Mouse (Mus musculus): ENCODE measurements around the gene Cdkn1b. TPM values are rescaled to one million over a fixed set of nuclear protein-coding genes. Genes with fewer than 3 reads are reported as not detected.
A peak's percentile ranks its signal among the peaks of the same experiment; 100 is the strongest.

Gene Cdkn1b
- polyA plus RNA-seq, 2 experiments = 18.8 to 29.8 TPM

DNA sequence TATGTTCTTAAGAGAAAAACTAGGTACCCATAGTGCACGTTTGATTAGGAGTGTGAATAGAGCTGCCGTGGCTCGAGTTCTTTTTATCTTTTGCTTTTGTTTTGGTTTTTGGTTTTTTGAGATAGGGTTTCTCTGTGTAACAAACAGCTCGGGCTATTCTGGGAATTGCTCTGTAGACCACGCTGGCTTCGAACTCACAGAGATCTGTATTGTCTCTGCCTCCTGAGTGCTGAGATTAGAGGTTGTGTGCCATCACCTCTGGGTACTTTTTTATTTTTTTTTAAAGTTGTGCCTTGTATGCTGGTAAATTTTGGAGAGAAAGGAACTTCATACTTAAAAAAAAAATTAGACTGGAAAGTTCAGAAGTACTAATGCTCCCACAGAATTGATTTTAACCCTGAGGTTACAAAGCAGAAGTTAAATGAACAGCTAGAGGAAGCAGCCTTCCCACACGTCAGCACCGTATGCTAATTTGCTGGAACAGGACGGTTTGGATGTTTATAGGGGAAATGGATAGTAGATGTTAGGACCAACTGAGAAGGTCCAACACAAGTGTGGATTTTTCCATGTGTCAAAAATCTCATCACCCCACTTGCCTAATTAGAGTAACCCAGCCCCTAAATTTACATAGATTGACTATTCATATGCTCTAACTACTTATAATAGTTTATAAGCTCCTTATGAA lies 2.5 kb downstream of the Cdkn1b start:
- Histone ChIP-seq H3K4me2 (replicated peaks; ENCODE audit: low read depth, low read length, severe bottlenecking) (peak overlapping the region; percentile 66), H3K4me3 (replicated peaks; ENCODE audit: low read length) (peak overlapping the region; percentile 84), H3K4me1 (ENCODE audit: control insufficient read depth, insufficient read depth, low read length) (peaks cover 28% of the 10 kb centered on the region), H3K9ac (ENCODE audit: low read depth, low read length, severe bottlenecking) (peak overlapping the region; percentile 87; the same call in 1 of the 2 replicates), H3K9me3 (ENCODE audit: control insufficient read depth, low read length) (no peaks in the 10 kb centered on the region), H3K27ac (replicated peaks; ENCODE audit: low read depth, low read length) (no peak overlapping the region), H3K36me3 (ENCODE audit: control insufficient read depth, insufficient read depth, low read length) (peaks cover 19% of the 10 kb centered on the region), H3K27me3 (ENCODE audit: control insufficient read depth, insufficient read depth, low read length) (no peaks in the 10 kb centered on the region)
- DNase-seq (ENCODE audit: low spot score) = no peak
- 59% methylated on average over 9 of the region's 9 CpGs for WGBS
- TF ChIP-seq POLR2A (IDR thresholded peaks at IDR 0.05; ENCODE audit: borderline replicate concordance, extremely low read depth, insufficient read depth, insufficient read length) = no peak
- no peak for ATAC-seq (ENCODE audit: low FRiP score, low read depth)

DNA sequence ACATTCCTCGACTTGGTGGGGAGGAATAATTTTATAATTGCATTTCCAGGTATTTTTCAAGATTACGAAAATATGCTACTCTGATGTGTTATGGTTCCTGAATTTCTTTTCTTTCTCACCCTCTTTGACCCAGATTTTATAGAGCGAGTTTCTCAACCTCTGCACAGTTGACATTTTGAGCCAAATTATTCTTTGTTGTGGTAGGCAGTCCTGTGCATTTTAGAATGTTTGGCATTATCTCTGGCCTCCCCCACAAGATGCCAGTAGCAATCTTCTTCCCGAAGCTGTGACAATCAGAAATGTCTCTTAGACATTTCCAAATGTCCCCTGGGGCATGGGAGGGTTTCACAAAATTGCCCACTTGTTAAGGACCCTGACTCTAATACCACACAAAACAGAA lies 3.5 kb downstream of the Cdkn1b start:
- ATAC-seq (ENCODE audit: low FRiP score, low read depth) = no peak
- TF ChIP-seq POLR2A (IDR thresholded peaks at IDR 0.05; ENCODE audit: borderline replicate concordance, extremely low read depth, insufficient read depth, insufficient read length) = no peak
- Histone ChIP-seq H3K4me3 (replicated peaks; ENCODE audit: low read length) (peak overlapping the region; percentile 16), H3K36me3 (ENCODE audit: control insufficient read depth, insufficient read depth, low read length) (peaks cover 19% of the 10 kb centered on the region), H3K9me3 (ENCODE audit: control insufficient read depth, low read length) (no peaks in the 10 kb centered on the region), H3K9ac (ENCODE audit: low read depth, low read length, severe bottlenecking) (no peak overlapping the region), H3K27me3 (ENCODE audit: control insufficient read depth, insufficient read depth, low read length) (no peaks in the 10 kb centered on the region), H3K27ac (replicated peaks; ENCODE audit: low read depth, low read length) (no peak overlapping the region), H3K4me1 (ENCODE audit: control insufficient read depth, insufficient read depth, low read length) (peaks cover 28% of the 10 kb centered on the region), H3K4me2 (replicated peaks; ENCODE audit: low read depth, low read length, severe bottlenecking) (peak overlapping the region; percentile 36)
- no peak for DNase-seq (ENCODE audit: low spot score)
- 74% methylated on average over 4 of the region's 4 CpGs for WGBS

DNA sequence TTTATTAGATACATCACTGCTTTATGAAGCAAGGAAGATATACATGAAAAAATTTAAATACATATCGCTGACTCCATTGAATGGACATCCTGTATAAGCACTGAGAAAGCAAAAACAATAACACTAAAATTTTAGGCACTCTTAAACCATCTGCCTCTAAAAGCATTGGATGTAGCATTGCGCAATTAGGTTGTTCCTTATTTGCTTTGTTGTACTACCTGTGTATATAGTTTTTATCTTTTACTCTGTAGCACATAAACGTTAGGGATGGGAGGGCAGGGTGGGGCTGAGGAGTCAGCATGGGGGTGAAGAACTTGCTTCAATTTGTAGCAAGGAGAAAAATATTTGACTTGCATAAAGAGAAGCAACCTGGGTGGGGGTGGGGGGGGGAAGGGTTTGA lies 4.1 kb downstream of the Cdkn1b start:
- no peak for TF ChIP-seq POLR2A (IDR thresholded peaks at IDR 0.05; ENCODE audit: borderline replicate concordance, extremely low read depth, insufficient read depth, insufficient read length)
- 73% methylated on average over 3 of the region's 3 CpGs for WGBS
- Histone ChIP-seq H3K27ac (replicated peaks; ENCODE audit: low read depth, low read length) (no peak overlapping the region), H3K27me3 (ENCODE audit: control insufficient read depth, insufficient read depth, low read length) (no peaks in the 10 kb centered on the region), H3K4me3 (replicated peaks; ENCODE audit: low read length) (no peak overlapping the region), H3K36me3 (ENCODE audit: control insufficient read depth, insufficient read depth, low read length) (peaks cover 19% of the 10 kb centered on the region), H3K9ac (ENCODE audit: low read depth, low read length, severe bottlenecking) (no peak overlapping the region), H3K4me1 (ENCODE audit: control insufficient read depth, insufficient read depth, low read length) (peaks cover 28% of the 10 kb centered on the region), H3K9me3 (ENCODE audit: control insufficient read depth, low read length) (no peaks in the 10 kb centered on the region), H3K4me2 (replicated peaks; ENCODE audit: low read depth, low read length, severe bottlenecking) (no peak overlapping the region)
- DNase-seq (ENCODE audit: low spot score) (no peak), ATAC-seq (ENCODE audit: low FRiP score, low read depth) (no peak)

DNA sequence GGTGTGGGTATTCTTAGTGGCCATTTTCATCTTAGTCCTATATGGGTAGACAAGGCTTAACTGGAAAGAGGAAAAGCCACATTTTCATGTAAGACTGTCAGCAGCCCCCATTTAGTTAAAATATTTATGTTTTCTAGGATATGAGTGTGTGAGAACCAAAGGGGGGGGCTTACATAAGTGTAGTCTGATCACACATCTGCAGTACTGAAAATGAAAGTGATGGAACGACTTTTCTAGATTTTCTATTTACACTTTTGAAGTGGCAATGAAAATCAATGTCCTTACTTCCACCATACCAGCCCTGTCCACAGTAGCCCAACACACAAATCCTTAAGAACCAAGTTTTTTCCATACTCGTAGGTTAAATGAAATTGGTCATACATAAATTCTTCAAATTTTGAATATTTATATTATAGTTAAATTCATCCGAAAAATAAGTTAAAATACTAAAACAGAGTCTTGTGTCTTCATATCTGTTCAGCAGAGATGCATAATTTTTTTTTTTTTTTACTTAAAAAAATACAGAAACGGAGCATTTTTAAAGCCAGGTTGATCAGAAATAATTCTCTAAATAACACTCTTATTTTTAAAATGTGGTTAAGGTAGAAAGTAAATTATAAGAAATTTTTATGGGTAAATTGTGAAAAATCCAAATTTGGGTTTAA lies 5.6 kb downstream of the Cdkn1b start:
- no peak for TF ChIP-seq POLR2A (IDR thresholded peaks at IDR 0.05; ENCODE audit: borderline replicate concordance, extremely low read depth, insufficient read depth, insufficient read length)
- DNase-seq (ENCODE audit: low spot score) = no peak
- Histone ChIP-seq H3K9me3 (ENCODE audit: control insufficient read depth, low read length) (no peaks in the 10 kb centered on the region), H3K27ac (replicated peaks; ENCODE audit: low read depth, low read length) (no peak overlapping the region), H3K4me3 (replicated peaks; ENCODE audit: low read length) (no peak overlapping the region), H3K4me2 (replicated peaks; ENCODE audit: low read depth, low read length, severe bottlenecking) (no peak overlapping the region), H3K4me1 (ENCODE audit: control insufficient read depth, insufficient read depth, low read length) (peaks cover 36% of the 10 kb centered on the region), H3K27me3 (ENCODE audit: control insufficient read depth, insufficient read depth, low read length) (no peaks in the 10 kb centered on the region), H3K36me3 (ENCODE audit: control insufficient read depth, insufficient read depth, low read length) (peaks cover 19% of the 10 kb centered on the region), H3K9ac (ENCODE audit: low read depth, low read length, severe bottlenecking) (no peak overlapping the region)
- 71% methylated on average over 4 of the region's 4 CpGs for WGBS
- ATAC-seq (ENCODE audit: low FRiP score, low read depth) = no peak

DNA sequence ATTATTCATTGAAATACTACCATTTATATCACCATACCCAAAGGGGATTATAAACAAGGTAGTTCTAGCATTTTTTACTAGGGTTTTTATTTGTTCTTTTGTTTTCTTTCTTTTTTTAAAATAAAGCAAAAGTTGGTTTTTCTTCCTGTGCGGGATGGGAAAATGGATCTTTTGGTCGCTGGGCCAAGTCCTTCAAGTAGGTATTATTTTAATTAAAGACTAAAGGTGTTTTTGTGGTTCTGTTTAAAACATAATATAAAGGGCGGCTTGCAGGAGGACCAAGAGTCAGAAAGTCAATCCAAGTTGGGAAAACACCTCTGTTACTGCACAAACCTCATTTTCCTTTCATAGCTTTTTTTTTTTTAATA lies 6.1 kb downstream of the Cdkn1b start:
- no peak for TF ChIP-seq POLR2A (IDR thresholded peaks at IDR 0.05; ENCODE audit: borderline replicate concordance, extremely low read depth, insufficient read depth, insufficient read length)
- H3K27ac ChIP-seq (replicated peaks; ENCODE audit: low read depth, low read length) = peak overlapping the region; percentile 99
- no peaks in the 10 kb centered on the region for H3K9me3 ChIP-seq (ENCODE audit: control insufficient read depth, low read length)
- H3K27me3 ChIP-seq (ENCODE audit: control insufficient read depth, insufficient read depth, low read length) = no peaks in the 10 kb centered on the region
- peak overlapping the region; percentile 56 for H3K4me3 ChIP-seq (replicated peaks; ENCODE audit: low read length)
- no peak for ATAC-seq (ENCODE audit: low FRiP score, low read depth)
- peaks cover 19% of the 10 kb centered on the region for H3K36me3 ChIP-seq (ENCODE audit: control insufficient read depth, insufficient read depth, low read length)
- 24% methylated on average over 3 of the region's 3 CpGs for WGBS
- no peak for DNase-seq (ENCODE audit: low spot score)
- H3K9ac ChIP-seq (ENCODE audit: low read depth, low read length, severe bottlenecking) = peak overlapping the region; percentile 87
- H3K4me2 ChIP-seq (replicated peaks; ENCODE audit: low read depth, low read length, severe bottlenecking) = peak overlapping the region; percentile 96
- peaks cover 36% of the 10 kb centered on the region for H3K4me1 ChIP-seq (ENCODE audit: control insufficient read depth, insufficient read depth, low read length)

Measured in limb, embryonic 14.5 days (tissue).